Mouse (Mus musculus) myocyte (in vitro differentiated cells): ENCODE results near the gene Gatd1. TPM values are rescaled to one million over a fixed set of nuclear protein-coding genes. Genes with fewer than 3 reads are reported as not detected.

Experiments used
- H3K27me3 ChIP-seq: one replicate; pipeline ENCODE4 v1.6.1; 2011; ENCODE audit not compliant: control insufficient read depth, insufficient read depth, insufficient read length
- H3K36me3 ChIP-seq: one replicate; pipeline ENCODE4 v1.6.1; 2011; ENCODE audit not compliant: control insufficient read depth, insufficient read depth
- H3K4me2 ChIP-seq: one replicate; pipeline ENCODE4 v1.6.1; 2011; ENCODE audit warnings: low read depth, control low read depth
- H3K4me3 ChIP-seq: one replicate; pipeline ENCODE4 v1.5.1; 2011; ENCODE audit warnings: mild to moderate bottlenecking, control low read depth, moderate library complexity
- H3K79me2 ChIP-seq: one replicate; pipeline ENCODE4 v1.6.1; 2011; ENCODE audit not compliant: control insufficient read depth, insufficient read depth
- H3ac ChIP-seq: one replicate; pipeline ENCODE4 v1.6.1; 2011; ENCODE audit not compliant: control insufficient read depth, insufficient read length
- CEBPB ChIP-seq: IDR thresholded peaks from 2 replicates; pipeline ENCODE4 v1.6.1; 2011; ENCODE audit warnings: mild to moderate bottlenecking, moderate library complexity; ENCODE audit not compliant: poor library complexity, insufficient read depth, severe bottlenecking
- E2F4 ChIP-seq: IDR thresholded peaks from one replicate; pipeline ENCODE4 v1.6.1; 2011; ENCODE audit warnings: mild to moderate bottlenecking, control low read depth, moderate library complexity; ENCODE audit not compliant: insufficient read depth
- MAX ChIP-seq: IDR thresholded peaks from one replicate; pipeline ENCODE4 v1.6.1; 2011; ENCODE audit warnings: low read depth, mild to moderate bottlenecking, control low read depth
- MYOD1 ChIP-seq, 3 experiments: IDR thresholded peaks; one replicate each; pipeline ENCODE4 v1.6.1; 2011; ENCODE audit warnings: control low read depth in 2 of 3, low read depth in 2 of 3, mild to moderate bottlenecking in 2 of 3, moderate library complexity in 1 of 3; ENCODE audit not compliant: insufficient read length in 2 of 3, control insufficient read depth in 1 of 3
- MYOG ChIP-seq, 3 experiments: IDR thresholded peaks; one replicate each; pipeline ENCODE4 v1.6.1; 2011; ENCODE audit warnings: control low read depth in 2 of 3, low read depth in 2 of 3, mild to moderate bottlenecking in 2 of 3; ENCODE audit not compliant: insufficient read length in 2 of 3, control insufficient read depth in 1 of 3, insufficient read depth in 1 of 3
- POLR2A ChIP-seq: IDR thresholded peaks from one replicate; pipeline ENCODE4 v1.6.1; 2011; ENCODE audit warnings: low read depth, mild to moderate bottlenecking, control low read depth, moderate library complexity; ENCODE audit not compliant: insufficient read length
- POLR2AphosphoS2 ChIP-seq: IDR thresholded peaks from one replicate; pipeline ENCODE4 v1.6.1; 2011; ENCODE audit warnings: low read depth, control low read depth; ENCODE audit not compliant: insufficient read length
- REST ChIP-seq: IDR thresholded peaks from one replicate; pipeline ENCODE4 v1.6.1; 2011; ENCODE audit warnings: mild to moderate bottlenecking, control low read depth, moderate library complexity; ENCODE audit not compliant: insufficient read depth, insufficient read length
- SRF ChIP-seq: IDR thresholded peaks from one replicate; pipeline ENCODE4 v1.6.1; 2011; ENCODE audit warnings: low read depth; ENCODE audit not compliant: control insufficient read depth, insufficient read length
- TCF12 ChIP-seq: IDR thresholded peaks from one replicate; pipeline ENCODE4 v1.6.1; 2011; ENCODE audit warnings: mild to moderate bottlenecking, control low read depth; ENCODE audit not compliant: poor library complexity, insufficient read depth, severe bottlenecking
- TCF3 ChIP-seq: IDR thresholded peaks from one replicate; pipeline ENCODE4 v1.6.1; 2011; ENCODE audit warnings: low read depth, control low read depth; ENCODE audit not compliant: insufficient read length
- USF1 ChIP-seq: IDR thresholded peaks from one replicate; pipeline ENCODE4 v1.6.1; 2011; ENCODE audit warnings: low read depth, mild to moderate bottlenecking, control low read depth, moderate library complexity
- polyA plus RNA-seq: library from polyadenylated mRNA; unstranded; fragments of >200 nt; fragmentation: generic; extraction: Trizol; gene quantifications from one replicate; pipeline ENCODE4 v1.2.1, GENCODE M21; 2012; ENCODE audit warnings: missing spikeins

The Gatd1 gene
- polyA plus RNA-seq, 1 experiment: 16.3 TPM

- no peak for TF ChIP-seq TCF3
- no peak for TF ChIP-seq MYOD1 (IDR thresholded peaks at IDR 0.05; ENCODE audit: control insufficient read depth in 1 of 3, insufficient read length in 2 of 3, low read depth in 2 of 3)
- TF ChIP-seq TCF12: no peak
- no peak for TF ChIP-seq MAX
- TF ChIP-seq CEBPB: no peak
- no peak for TF ChIP-seq POLR2A
- no peak for TF ChIP-seq USF1
- no peak for TF ChIP-seq MYOG (IDR thresholded peaks at IDR 0.05; ENCODE audit: control insufficient read depth in 1 of 3, insufficient read depth in 1 of 3, insufficient read length in 2 of 3, low read depth in 2 of 3)
- TF ChIP-seq POLR2AphosphoS2: no peak
- TF ChIP-seq SRF: no peak
- no peak for TF ChIP-seq E2F4
- TF ChIP-seq REST: no peak
- Histone ChIP-seq H3K79me2 (no peaks in the 10 kb centered on the region), H3K36me3 (no peaks in the 10 kb centered on the region), H3K4me3 (no peak overlapping the region), H3K4me2 (no peak overlapping the region), H3K27me3 (no peaks in the 10 kb centered on the region), H3ac (no peak overlapping the region)
These were observed 9.9 kb upstream of the Gatd1 start for GRCm38 (mm10) chr7:141423811-141424210.

GRCm38 (mm10) chr7:141420030-141420702, 6.2 kb upstream of the Gatd1 start:
- no peaks in the 10 kb centered on the region for H3K36me3 ChIP-seq
- no peak overlapping the region for H3ac ChIP-seq
- TF ChIP-seq USF1: no peak
- no peak for TF ChIP-seq MYOD1 (IDR thresholded peaks at IDR 0.05; ENCODE audit: control insufficient read depth in 1 of 3, insufficient read length in 2 of 3, low read depth in 2 of 3)
- TF ChIP-seq MAX: no peak
- TF ChIP-seq TCF3: no peak
- TF ChIP-seq SRF: no peak
- TF ChIP-seq POLR2A: no peak
- no peak for TF ChIP-seq E2F4
- no peak for TF ChIP-seq POLR2AphosphoS2
- TF ChIP-seq REST: no peak
- no peak for TF ChIP-seq MYOG (IDR thresholded peaks at IDR 0.05; ENCODE audit: control insufficient read depth in 1 of 3, insufficient read depth in 1 of 3, insufficient read length in 2 of 3, low read depth in 2 of 3)
- TF ChIP-seq TCF12: no peak
- no peak for TF ChIP-seq CEBPB
- H3K4me3 ChIP-seq: no peak overlapping the region
- no peaks in the 10 kb centered on the region for H3K27me3 ChIP-seq
- H3K4me2 ChIP-seq: no peak overlapping the region
- no peaks in the 10 kb centered on the region for H3K79me2 ChIP-seq

- Histone ChIP-seq H3K4me3 (no peak overlapping the region), H3K36me3 (no peaks in the 10 kb centered on the region), H3ac (no peak overlapping the region), H3K27me3 (no peaks in the 10 kb centered on the region), H3K79me2 (no peaks in the 10 kb centered on the region), H3K4me2 (no peak overlapping the region)
- TF ChIP-seq E2F4: no peak
- no peak for TF ChIP-seq MYOG (IDR thresholded peaks at IDR 0.05; ENCODE audit: control insufficient read depth in 1 of 3, insufficient read depth in 1 of 3, insufficient read length in 2 of 3, low read depth in 2 of 3)
- no peak for TF ChIP-seq CEBPB
- no peak for TF ChIP-seq TCF3
- no peak for TF ChIP-seq USF1
- TF ChIP-seq MAX: no peak
- TF ChIP-seq POLR2A: no peak
- no peak for TF ChIP-seq SRF
- TF ChIP-seq TCF12: no peak
- TF ChIP-seq POLR2AphosphoS2: no peak
- no peak for TF ChIP-seq MYOD1 (IDR thresholded peaks at IDR 0.05; ENCODE audit: control insufficient read depth in 1 of 3, insufficient read length in 2 of 3, low read depth in 2 of 3)
- no peak for TF ChIP-seq REST
These were observed 5.0 kb upstream of the Gatd1 start for GRCm38 (mm10) chr7:141418970-141419369.

GRCm38 (mm10) chr7:141417731-141418681, 4.1 kb upstream of the Gatd1 start:
- H3K4me2 ChIP-seq: no peak overlapping the region
- no peaks in the 10 kb centered on the region for H3K27me3 ChIP-seq
- no peaks in the 10 kb centered on the region for H3K36me3 ChIP-seq
- no peaks in the 10 kb centered on the region for H3K79me2 ChIP-seq
- H3K4me3 ChIP-seq: no peak overlapping the region
- TF ChIP-seq MYOG (IDR thresholded peaks at IDR 0.05; ENCODE audit: control insufficient read depth in 1 of 3, insufficient read depth in 1 of 3, insufficient read length in 2 of 3, low read depth in 2 of 3) (no peak), CEBPB (no peak), REST (no peak), SRF (no peak), MAX (no peak), MYOD1 (IDR thresholded peaks at IDR 0.05; ENCODE audit: control insufficient read depth in 1 of 3, insufficient read length in 2 of 3, low read depth in 2 of 3) (no peak), POLR2A (no peak), TCF12 (no peak), E2F4 (no peak), TCF3 (no peak), USF1 (no peak), POLR2AphosphoS2 (no peak)
- no peak overlapping the region for H3ac ChIP-seq
